Mouse (Mus musculus) intestine, postnatal 0 days (tissue): ENCODE data around the gene Tbxas1. TPM values are rescaled to one million over a fixed set of nuclear protein-coding genes. Genes with fewer than 3 reads are reported as not detected.

ENCODE experiments used
- ATAC-seq: fragments of 200-750 bp; cut with Nextera tagmentation; 2 replicates; pipeline ENCODE4 v1.8.0; 2017; ENCODE audit warnings: mild to moderate bottlenecking, moderate TSS enrichment, moderate library complexity
- H3K27ac ChIP-seq: fragments of 300-500 bp; sonication (generic); 2 replicates; pipeline ENCODE4 v1.5.1; 2014; ENCODE audit warnings: mild to moderate bottlenecking, low read depth, low read length, moderate library complexity
- H3K27me3 ChIP-seq: fragments of 300-500 bp; sonication (generic); replicated peaks from 2 replicates; pipeline ENCODE4 v1.6.1; 2014; ENCODE audit warnings: low read length, mixed read lengths; ENCODE audit not compliant: control insufficient read depth, insufficient read depth
- H3K36me3 ChIP-seq: fragments of 300-500 bp; sonication (generic); 2 replicates; pipeline ENCODE4 v1.6.1; 2014; ENCODE audit warnings: mild to moderate bottlenecking, moderate library complexity; ENCODE audit not compliant: control insufficient read depth, insufficient read depth
- H3K4me1 ChIP-seq: fragments of 300-500 bp; sonication (generic); replicated peaks from 2 replicates; pipeline ENCODE4 v1.6.1; 2014; ENCODE audit warnings: antibody characterized with exemption, low read length, mixed read lengths; ENCODE audit not compliant: control insufficient read depth, insufficient read depth
- H3K4me2 ChIP-seq: fragments of 300-500 bp; sonication (generic); replicated peaks from 2 replicates; pipeline ENCODE4 v1.6.1; 2014; ENCODE audit warnings: low read depth, mild to moderate bottlenecking, moderate library complexity
- H3K4me3 ChIP-seq: fragments of 300-500 bp; sonication (generic); 2 replicates; pipeline ENCODE4 v1.5.1; 2014; ENCODE audit warnings: low read depth, low read length
- H3K9ac ChIP-seq: fragments of 300-500 bp; sonication (generic); 2 replicates; pipeline ENCODE4 v1.6.1; 2014; ENCODE audit warnings: mild to moderate bottlenecking, low read depth, low read length
- H3K9me3 ChIP-seq: fragments of 300-500 bp; sonication (generic); 2 replicates; pipeline ENCODE4 v1.6.1; 2016; ENCODE audit warnings: mixed run types; ENCODE audit not compliant: control insufficient read depth
- CTCF ChIP-seq: sonication (generic); IDR thresholded peaks from 2 replicates; pipeline ENCODE4 v1.5.1; 2016; ENCODE audit warnings: low read depth, mild to moderate bottlenecking, control low read depth, antibody characterized with exemption, moderate library complexity
- WGBS: fragments of 180-500 bp; shearing (Covaris S2); extraction: QIAGEN DNeasy Blood & Tissue Kit; methylation state at CpG from one replicate; pipeline ENCODE4 v1.1.7; 2014; 5-methylcytosine and 5-hydroxymethylcytosine counted together
- polyA plus RNA-seq: library from polyadenylated mRNA; unstranded; fragments of >200 nt; fragmentation: Nextera tagmentation; extraction: Ambion mirVana; gene quantifications from 2 replicates; pipeline ENCODE4 v1.2.1, GENCODE M21; 2015

Tbxas1 gene
- polyA plus RNA-seq, 1 experiment from 2014 or later = 2.1 TPM

DNA sequence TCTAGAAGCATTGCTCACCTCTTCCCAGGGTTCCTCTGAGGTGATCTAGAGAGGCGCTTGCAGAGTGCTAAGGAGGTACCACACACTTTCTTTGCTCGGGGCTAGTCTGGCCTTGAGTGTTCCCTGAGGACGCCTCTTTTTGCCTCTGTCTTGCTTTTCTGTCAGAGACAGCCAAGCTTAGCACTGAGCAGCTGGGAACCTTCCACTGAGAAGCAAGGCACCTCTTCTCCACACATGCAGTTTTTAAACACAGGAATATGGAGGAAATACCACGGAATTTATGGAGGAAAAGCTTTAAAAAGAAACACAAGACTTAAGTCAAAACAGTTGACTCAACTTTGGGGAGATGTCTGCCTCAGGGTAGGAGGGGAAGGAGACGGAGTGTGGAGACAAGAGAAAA lies 40.6 kb downstream of the Tbxas1 start:
- no peak for TF ChIP-seq CTCF
- no peak overlapping the region for H3K9ac ChIP-seq

DNA sequence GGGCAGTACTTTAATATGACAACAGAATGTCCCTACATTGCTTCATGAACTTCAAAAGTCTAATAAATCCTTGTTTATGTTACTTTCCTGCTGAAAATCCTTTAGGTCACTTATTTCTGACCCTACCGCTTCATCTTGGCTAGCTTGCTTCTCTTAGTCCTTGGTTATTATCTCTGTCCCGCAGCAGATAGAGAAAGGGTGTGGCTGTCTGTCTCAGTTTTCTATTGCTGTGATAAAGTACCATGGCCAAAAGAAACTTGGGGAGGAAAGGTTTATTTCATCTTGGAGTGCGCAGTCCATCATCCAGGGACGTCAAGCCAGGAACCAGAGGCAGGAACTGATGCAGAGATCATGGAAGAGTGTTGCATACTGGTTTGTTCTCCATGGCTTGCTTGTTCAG lies 41.4 kb downstream of the Tbxas1 start:
- Histone ChIP-seq H3K27ac (no peak overlapping the region), H3K4me2 (no peak overlapping the region), H3K9me3 (no peaks in the 10 kb centered on the region), H3K9ac (no peak overlapping the region), H3K36me3 (no peaks in the 10 kb centered on the region), H3K27me3 (no peaks in the 10 kb centered on the region), H3K4me1 (peaks cover 6% of the 10 kb centered on the region; the same call in 1 of the 2 replicates), H3K4me3 (no peak overlapping the region)
- ATAC-seq = no peak
- 36% methylated on average over 4 of the region's 4 CpGs for WGBS
- TF ChIP-seq CTCF = no peak

More for the DNA sequence above, 40.6 kb downstream of the Tbxas1 start:
- H3K4me3 ChIP-seq = no peak overlapping the region
- H3K27ac ChIP-seq = no peak overlapping the region
- H3K4me2 ChIP-seq = no peak overlapping the region
- H3K27me3 ChIP-seq = no peaks in the 10 kb centered on the region
- WGBS = 66% methylated on average over 5 of the region's 5 CpGs
- ATAC-seq = no peak
- H3K36me3 ChIP-seq = no peaks in the 10 kb centered on the region
- no peaks in the 10 kb centered on the region for H3K9me3 ChIP-seq
- H3K4me1 ChIP-seq = peaks cover 6% of the 10 kb centered on the region; the same call in 1 of the 2 replicates

DNA sequence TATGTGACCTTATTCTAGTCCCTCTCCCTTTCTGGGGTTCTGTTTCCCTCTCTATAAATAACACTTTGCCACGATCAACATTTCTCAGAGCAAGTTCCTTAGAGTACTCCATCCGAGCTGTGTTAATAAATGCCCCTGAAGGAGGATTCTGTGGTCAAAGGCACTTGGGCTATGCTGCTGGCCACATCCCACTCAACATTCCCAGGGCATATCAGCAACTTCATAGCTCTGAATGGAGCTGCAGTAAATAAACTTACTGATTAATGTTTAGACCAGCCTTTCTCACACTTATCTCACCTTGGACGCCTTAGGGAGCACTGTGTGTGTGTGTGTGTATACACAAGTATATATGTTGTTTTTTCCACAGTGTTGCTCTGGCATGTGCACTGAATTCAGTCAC lies 42.2 kb downstream of the Tbxas1 start:
- WGBS = 38% methylated on average over 3 of the region's 3 CpGs
- no peaks in the 10 kb centered on the region for H3K27me3 ChIP-seq
- H3K4me2 ChIP-seq = no peak overlapping the region
- no peak overlapping the region for H3K27ac ChIP-seq
- no peaks in the 10 kb centered on the region for H3K9me3 ChIP-seq
- H3K4me3 ChIP-seq = no peak overlapping the region
- peaks cover 6% of the 10 kb centered on the region; the same call in 1 of the 2 replicates for H3K4me1 ChIP-seq
- TF ChIP-seq CTCF = no peak
- no peak for ATAC-seq
- no peaks in the 10 kb centered on the region for H3K36me3 ChIP-seq
- no peak overlapping the region for H3K9ac ChIP-seq

DNA sequence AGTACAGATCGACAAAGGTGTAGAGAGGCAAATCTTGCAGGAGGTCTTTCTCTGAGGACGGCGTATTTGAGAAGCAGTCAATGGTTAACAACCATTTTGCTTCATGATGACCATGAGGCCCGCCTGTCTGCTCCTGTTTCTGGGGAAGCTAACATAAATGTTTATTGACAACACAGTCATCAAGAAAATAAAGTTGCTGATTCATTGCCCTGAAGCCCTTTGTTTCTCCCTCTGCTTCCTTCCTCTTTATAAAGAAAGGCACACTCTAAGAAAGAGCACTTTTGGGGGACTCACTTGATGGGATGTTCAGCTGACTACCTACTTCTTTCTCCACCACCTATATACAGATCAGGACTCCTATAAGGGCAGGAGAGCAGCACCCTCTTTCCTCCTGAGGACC lies 43.5 kb downstream of the Tbxas1 start:
- no peak for ATAC-seq
- Histone ChIP-seq H3K9me3 (no peaks in the 10 kb centered on the region), H3K4me1 (peaks cover 9% of the 10 kb centered on the region; the same call in 1 of the 2 replicates), H3K4me2 (no peak overlapping the region), H3K36me3 (no peaks in the 10 kb centered on the region), H3K9ac (no peak overlapping the region), H3K4me3 (no peak overlapping the region), H3K27ac (no peak overlapping the region; the same call in 1 of the 2 replicates), H3K27me3 (no peaks in the 10 kb centered on the region)
- TF ChIP-seq CTCF = no peak
- 45% methylated on average over 4 of the region's 4 CpGs for WGBS

DNA sequence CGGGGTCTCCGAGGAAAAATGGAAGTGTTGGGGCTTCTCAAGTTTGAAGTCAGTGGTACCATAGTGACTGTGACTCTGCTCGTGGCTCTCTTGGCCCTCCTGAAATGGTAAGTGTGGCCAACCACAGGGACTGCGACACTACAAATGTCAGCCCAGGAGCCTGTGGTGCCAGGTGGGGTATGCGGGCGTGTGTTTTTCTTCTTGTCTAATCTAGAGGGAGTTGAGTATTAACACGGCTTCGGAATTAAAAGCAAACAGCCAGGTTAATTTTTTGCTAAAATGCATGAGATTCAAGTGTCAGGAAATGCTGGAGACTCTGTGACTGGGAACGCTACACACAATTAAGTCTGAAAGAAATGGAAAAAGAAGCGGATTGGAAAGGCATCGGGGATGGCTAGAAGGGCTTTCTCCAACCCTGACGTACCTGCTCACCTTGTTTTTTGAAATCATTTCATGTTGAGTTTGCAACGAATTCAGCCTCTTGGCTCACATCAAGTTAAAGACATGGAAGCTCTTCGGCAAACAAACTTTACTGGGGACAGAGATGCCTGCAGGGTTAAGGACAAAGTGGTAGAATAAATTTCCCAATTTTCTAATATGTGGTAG lies 44.0 kb downstream of the Tbxas1 start:
- 40% methylated on average over 14 of the region's 14 CpGs for WGBS
- no peak for ATAC-seq
- no peak for TF ChIP-seq CTCF
- Histone ChIP-seq H3K4me2 (0 out of 2 replicates have a peak overlapping the region, but pooled peaks have one; percentile 13), H3K9ac (no peak overlapping the region), H3K4me1 (peaks cover 9% of the 10 kb centered on the region; the same call in 1 of the 2 replicates), H3K27me3 (no peaks in the 10 kb centered on the region), H3K4me3 (no peak overlapping the region), H3K36me3 (no peaks in the 10 kb centered on the region), H3K9me3 (no peaks in the 10 kb centered on the region), H3K27ac (no peak overlapping the region)

DNA sequence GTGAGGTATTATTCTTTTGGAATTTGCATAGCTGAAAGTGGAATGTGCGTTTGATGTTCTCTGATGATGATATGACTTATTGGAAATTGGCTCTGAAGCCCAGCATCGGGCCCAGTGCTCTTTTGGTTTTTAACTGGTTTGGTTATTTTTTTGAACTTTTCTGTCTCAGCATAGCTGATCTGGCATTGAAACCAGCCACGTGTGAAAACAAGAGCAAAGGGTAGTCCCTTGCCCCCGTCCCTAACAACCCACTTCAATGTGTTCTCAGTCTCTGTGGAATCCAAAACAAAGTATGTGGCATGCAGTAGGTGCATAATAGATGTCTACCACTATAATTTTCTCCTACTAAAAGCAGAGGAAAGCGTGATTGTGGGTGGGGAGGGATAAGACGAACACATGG lies 44.9 kb downstream of the Tbxas1 start:
- TF ChIP-seq CTCF = no peak
- H3K27me3 ChIP-seq = no peaks in the 10 kb centered on the region
- no peak for ATAC-seq
- H3K36me3 ChIP-seq = no peaks in the 10 kb centered on the region
- H3K9me3 ChIP-seq = no peaks in the 10 kb centered on the region
- WGBS = 66% methylated on average over 6 of the region's 6 CpGs
- H3K4me1 ChIP-seq = peaks cover 9% of the 10 kb centered on the region; the same call in 1 of the 2 replicates
- no peak overlapping the region for H3K4me3 ChIP-seq
- 0 out of 2 replicates have a peak overlapping the region, but pooled peaks have one; percentile 13 for H3K4me2 ChIP-seq
- H3K9ac ChIP-seq = no peak overlapping the region
- no peak overlapping the region for H3K27ac ChIP-seq
